ENCODE assay signal across 29 mouse cellular contexts in genomic region chrX:71980443-71980842, GRCm38 (mm10). TPM values are rescaled to one million over a fixed set of nuclear protein-coding genes. Genes with fewer than 3 reads are reported as not detected.
DNase-seq lines count a peak whose midpoint lies in the region; ATAC-seq and TF ChIP-seq lines count a peak whose summit lies in the region.
"Had no signal": no experiment of that assay in that cellular context is flagged by ENCODE, and none has a peak within 500 bp of the region (broad histone marks: within the 10 kb centered on the region; RNA-seq: fewer than 3 reads in every experiment).

No protein-coding gene starts in this region.

- no peaks in the 10 kb centered on the region for H3K27me3 ChIP-seq in kidney, postnatal 0 days (ENCODE audit: insufficient read depth, low read length)
- H3K27me3 ChIP-seq: CH12.LX; hindbrain, embryonic 12.5 days; midbrain, embryonic 15.5 days; stomach, embryonic 15.5 days had no signal

- H3K9me3 ChIP-seq in kidney, postnatal 0 days (replicated peaks; ENCODE audit: low read length), result no peaks in the 10 kb centered on the region
- H3K9me3 ChIP-seq: embryonic facial prominence, embryonic 10.5 days; hindbrain, embryonic 12.5 days; midbrain, embryonic 15.5 days; stomach, embryonic 15.5 days had no signal

- TF ChIP-seq CTCF in kidney, postnatal 0 days (IDR thresholded peaks at IDR 0.05; ENCODE audit: low read depth), result no peak

- no peaks in the 10 kb centered on the region for H3K4me1 ChIP-seq in kidney, postnatal 0 days (replicated peaks; ENCODE audit: insufficient read depth, low read length)
- H3K4me1 ChIP-seq: embryonic facial prominence, embryonic 10.5 days; hindbrain, embryonic 12.5 days; midbrain, embryonic 15.5 days; stomach, embryonic 15.5 days had no signal

- no peak overlapping the region for H3K9ac ChIP-seq in kidney, postnatal 0 days (ENCODE audit: low read depth, low read length)
- H3K9ac ChIP-seq: hindbrain, embryonic 12.5 days; midbrain, embryonic 15.5 days; stomach, embryonic 15.5 days had no signal

- no peak overlapping the region for H3K4me2 ChIP-seq in kidney, postnatal 0 days (ENCODE audit: low read length)
- H3K4me2 ChIP-seq: hindbrain, embryonic 12.5 days; midbrain, embryonic 15.5 days; stomach, embryonic 15.5 days had no signal

- no peak overlapping the region for H3K27ac ChIP-seq in kidney, postnatal 0 days
- H3K27ac ChIP-seq: embryonic facial prominence, embryonic 10.5 days; hindbrain, embryonic 12.5 days; midbrain, embryonic 15.5 days; stomach, embryonic 15.5 days had no signal

- peak; percentile 2 for DNase-seq in embryo, embryonic 10.5 days (ENCODE audit: low spot score)
- DNase-seq in embryo, embryonic 10 days (ENCODE audit: low spot score), result no peak
- peak; percentile 1 for DNase-seq in kidney, postnatal 0 days (ENCODE audit: low spot score)
- no peak for DNase-seq in kidney, adult 18-20 months
- peak; percentile 7 for DNase-seq in testis, postnatal 14 days (ENCODE audit: low spot score)
- no peak for DNase-seq in testis, postnatal 10 days (ENCODE audit: low spot score)
- no peak for DNase-seq in left cerebral cortex, adult 8-10 months (ENCODE audit: low spot score in 2 of 2)
- DNase-seq in cerebellum, adult 9-11 months, result no peak
- DNase-seq: cerebellum, adult 18-20 months; cerebellum, postnatal 36 days; kidney, adult 8-10 months; layer of hippocampus, postnatal 36 days; right cerebral cortex, postnatal 25 days had no signal

- ATAC-seq in kidney, postnatal 0 days (replicated peaks; ENCODE audit: low FRiP score, low read depth), result no peak
- ATAC-seq: midbrain, embryonic 15.5 days had no signal

- H3K4me3 ChIP-seq in kidney, postnatal 0 days (replicated peaks; ENCODE audit: low read depth, low read length), result no peak overlapping the region
- H3K4me3 ChIP-seq: embryonic facial prominence, embryonic 10.5 days; hindbrain, embryonic 12.5 days; midbrain, embryonic 15.5 days; stomach, embryonic 15.5 days had no signal

- WGBS in kidney, postnatal 0 days, result 66% methylated on average over 3 of the region's 3 CpGs

- no peaks in the 10 kb centered on the region for H3K36me3 ChIP-seq in kidney, postnatal 0 days (ENCODE audit: insufficient read depth, low read length)
- H3K36me3 ChIP-seq: embryonic facial prominence, embryonic 10.5 days; hindbrain, embryonic 12.5 days; midbrain, embryonic 15.5 days; stomach, embryonic 15.5 days had no signal

RNA-seq across cellular contexts. Expression of gene Fate1, which starts 7.7 kb away (rescaled TPM):
- not detected in 2 replicates for polyA plus RNA-seq in kidney, postnatal 0 days (2015; fragmentation: Nextera tagmentation; extraction: Ambion mirVana)
- under 1 TPM in 3 of 4 experiments, not detected in 1; 0.41 to 0.56 (median 0.55) TPM for total RNA-seq in left cerebral cortex, adult 8-10 months (2022)
- total RNA-seq: CH12.LX; gastrocnemius, adult 8-10 months; granulocyte monocyte progenitor cell, adult 5-6 weeks; layer of hippocampus, adult 18-20 months; layer of hippocampus, postnatal 36 days; left cerebral cortex, postnatal 25 days; megakaryocyte-erythroid progenitor cell, adult 5-6 weeks; MEL had no signal
- polyA plus RNA-seq: embryonic facial prominence, embryonic 10.5 days; forebrain, embryonic 11.5 days; heart, embryonic 14.5 days; hindbrain, embryonic 12.5 days; liver, embryonic 16.5 days; spleen, adult 2 months; thymus, postnatal 0 days had no signal

RNA-seq across cellular contexts. Expression of gene Cnga2, which starts 11.2 kb away (rescaled TPM):
- 0.06 TPM in 1 of 2 replicates, not detected in the other for polyA plus RNA-seq in kidney, postnatal 0 days (2015; fragmentation: Nextera tagmentation; extraction: Ambion mirVana)
- under 1 TPM in 2 of 4 experiments, not detected in 2; 0.15 to 0.21 TPM for total RNA-seq in left cerebral cortex, adult 8-10 months (2022)
- total RNA-seq: CH12.LX; gastrocnemius, adult 8-10 months; granulocyte monocyte progenitor cell, adult 5-6 weeks; layer of hippocampus, postnatal 36 days; megakaryocyte-erythroid progenitor cell, adult 5-6 weeks; MEL had no signal
- polyA plus RNA-seq: embryonic facial prominence, embryonic 10.5 days; forebrain, embryonic 11.5 days; spleen, adult 2 months had no signal

RNA-seq across cellular contexts. Expression of gene Prrg3, which starts 18.0 kb away (rescaled TPM):
- 4.3 and 4.4 TPM in 2 replicates for polyA plus RNA-seq in kidney, postnatal 0 days (2015; fragmentation: Nextera tagmentation; extraction: Ambion mirVana)
- total RNA-seq in left cerebral cortex, adult 8-10 months (2022), result 10 to 100 TPM; 28.2 to 33.4 (median 29.9) TPM
- total RNA-seq: CH12.LX; granulocyte monocyte progenitor cell, adult 5-6 weeks; megakaryocyte-erythroid progenitor cell, adult 5-6 weeks; MEL had no signal

RNA-seq across cellular contexts. Expression of gene Gm1141, which starts 59.6 kb away (rescaled TPM):
- polyA plus RNA-seq in kidney, postnatal 0 days (2015; fragmentation: Nextera tagmentation; extraction: Ambion mirVana), result not detected in 2 replicates
- total RNA-seq in left cerebral cortex, adult 8-10 months (2022), result under 1 TPM; 0.28 to 0.80 (median 0.47) TPM
- total RNA-seq: gastrocnemius, adult 8-10 months; granulocyte monocyte progenitor cell, adult 5-6 weeks; megakaryocyte-erythroid progenitor cell, adult 5-6 weeks had no signal
- polyA plus RNA-seq: heart, embryonic 14.5 days; hindbrain, embryonic 12.5 days had no signal

Comparison
In these comparisons a context has a peak if more than half of its experiments do, and no peak if none do; other contexts are left out.
1. DNase-seq: peak in embryo, embryonic 10.5 days (single experiment), kidney, postnatal 0 days (single experiment) and testis, postnatal 14 days (single experiment); none in embryo, embryonic 10 days (single experiment), kidney, adult 18-20 months (single experiment), testis, postnatal 10 days (single experiment), left cerebral cortex, adult 8-10 months (0 of 2) and cerebellum, adult 9-11 months (single experiment).